Mouse (Mus musculus) small intestine, adult 2 months (tissue): Measurements from ENCODE around the gene Galnt7. TPM values are rescaled to one million over a fixed set of nuclear protein-coding genes. Genes with fewer than 3 reads are reported as not detected.

Source experiments
- H3K27ac ChIP-seq: fragments of 200-500 bp; 2 replicates; pipeline ENCODE4 v1.5.1; 2012; ENCODE audit warnings: low read depth, low read length, control low read depth, inconsistent platforms; ENCODE audit not compliant: insufficient read depth
- H3K27me3 ChIP-seq: fragments of 200-500 bp; 2 replicates; pipeline ENCODE4 v1.6.1; 2012; ENCODE audit warnings: mild to moderate bottlenecking, moderate library complexity, low read length, inconsistent platforms; ENCODE audit not compliant: control insufficient read depth, insufficient read depth
- H3K36me3 ChIP-seq: fragments of 200-500 bp; 2 replicates; pipeline ENCODE4 v1.6.1; 2012; ENCODE audit warnings: mild to moderate bottlenecking, low read length, control low read depth, inconsistent platforms; ENCODE audit not compliant: control insufficient read depth, insufficient read depth
- H3K4me1 ChIP-seq: fragments of 200-500 bp; 2 replicates; pipeline ENCODE4 v1.6.1; 2012; ENCODE audit warnings: low read length, inconsistent platforms, mixed read lengths; ENCODE audit not compliant: control insufficient read depth, insufficient read depth, insufficient read length
- H3K4me3 ChIP-seq: fragments of 200-500 bp; 2 replicates; pipeline ENCODE4 v1.5.1; 2012; ENCODE audit warnings: low read depth, mild to moderate bottlenecking, control low read depth, inconsistent platforms, low read length, moderate library complexity
- CTCF ChIP-seq: fragments of 200-500 bp; IDR thresholded peaks from 2 replicates; pipeline ENCODE4 v1.5.1; 2012; ENCODE audit warnings: low read depth, mild to moderate bottlenecking, control low read depth, inconsistent platforms, low read length, moderate library complexity, mixed read lengths; ENCODE audit not compliant: insufficient replicate concordance, insufficient read length; ENCODE audit errors: extremely low read depth
- POLR2A ChIP-seq: fragments of 200-500 bp; IDR thresholded peaks from 2 replicates; pipeline ENCODE4 v1.6.1; 2012; ENCODE audit warnings: low read depth, mild to moderate bottlenecking, control low read depth, inconsistent platforms, low read length, moderate library complexity
- WGBS: fragments of 180-500 bp; shearing (Covaris S2); methylation state at CpG from one replicate; pipeline ENCODE4 v1.1.7; 2018; 5-methylcytosine and 5-hydroxymethylcytosine counted together
- polyA plus RNA-seq: library from polyadenylated mRNA; depleted of rRNA; stranded (reverse); fragments of >200 nt; gene quantifications from 2 replicates; pipeline ENCODE4 v1.2.3, GENCODE M21; 2012

Galnt7 gene
- polyA plus RNA-seq, 1 experiment = 3.7 TPM

DNA sequence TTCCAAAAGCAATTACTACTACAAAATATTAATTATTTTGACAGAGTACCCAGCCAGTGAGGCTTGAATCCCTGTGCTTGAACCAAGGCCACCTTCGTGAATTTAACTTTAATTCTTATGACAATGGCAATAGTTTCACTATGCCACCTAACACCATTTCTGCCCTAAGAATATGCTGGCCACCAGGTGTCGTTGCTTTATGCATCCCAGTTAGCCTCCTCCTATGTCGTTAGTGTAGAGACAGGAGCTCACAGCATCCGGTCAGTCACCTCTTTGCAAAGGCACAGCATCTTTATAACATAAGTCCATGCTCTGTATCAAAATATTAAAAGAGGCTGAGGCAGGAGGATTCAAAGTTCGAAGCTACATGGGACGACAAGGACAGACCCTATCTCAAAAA is 79.0 kb downstream of the Galnt7 start:
- H3K4me1 ChIP-seq = peaks cover 10% of the 10 kb centered on the region; the same call in 1 of the 2 replicates
- no peak for TF ChIP-seq POLR2A
- TF ChIP-seq CTCF = no peak
- no peaks in the 10 kb centered on the region for H3K27me3 ChIP-seq
- WGBS = 84% methylated on average over 6 of the region's 6 CpGs
- H3K36me3 ChIP-seq = peaks cover 1% of the 10 kb centered on the region; the same call in 1 of the 2 replicates
- H3K4me3 ChIP-seq = no peak overlapping the region
- H3K27ac ChIP-seq = no peak overlapping the region

DNA sequence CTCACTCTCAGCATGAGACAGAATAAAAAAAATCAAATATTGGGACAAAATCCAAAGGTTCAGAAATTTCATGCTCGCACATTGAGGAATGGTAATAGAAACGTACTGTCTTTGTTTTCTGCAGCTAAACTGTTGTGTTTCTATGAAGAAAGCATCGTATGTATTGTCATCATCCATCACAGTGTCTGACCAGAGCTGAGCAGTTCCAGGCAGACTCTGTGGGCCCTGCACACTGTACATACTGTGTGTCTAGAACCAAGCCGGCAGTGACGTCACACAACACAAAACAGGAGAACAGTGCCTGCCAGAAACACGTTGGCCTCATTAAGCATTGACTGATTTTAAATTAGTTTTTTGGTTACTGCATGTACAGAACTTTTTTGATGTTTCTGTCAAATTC is 82.9 kb downstream of the Galnt7 start:
- Histone ChIP-seq H3K4me3 (no peak overlapping the region), H3K4me1 (no peaks in the 10 kb centered on the region), H3K27ac (no peak overlapping the region), H3K36me3 (peaks cover 4% of the 10 kb centered on the region; the same call in 1 of the 2 replicates), H3K27me3 (no peaks in the 10 kb centered on the region)
- WGBS = 81% methylated on average over 6 of the region's 6 CpGs
- TF ChIP-seq CTCF (no peak), POLR2A (no peak)

DNA sequence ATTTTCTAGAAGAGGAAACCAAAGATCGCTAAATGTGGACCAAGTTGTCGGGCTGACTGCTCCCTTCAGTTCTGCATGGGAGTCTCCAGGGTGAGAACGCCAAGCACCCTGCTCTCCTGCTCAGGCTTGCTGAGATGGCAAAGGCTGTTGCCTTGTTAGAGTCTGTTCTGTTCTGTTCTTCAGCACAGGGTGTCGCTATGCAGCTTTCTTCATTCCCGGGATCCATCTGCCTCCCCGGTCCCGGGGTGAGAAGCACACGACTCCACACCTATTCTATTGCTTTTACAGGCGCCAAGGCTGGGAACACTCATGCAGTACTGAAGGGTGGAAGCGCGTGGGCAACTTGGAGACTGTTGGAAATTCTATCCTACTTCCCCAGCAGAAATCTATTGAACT is 83.4 kb downstream of the Galnt7 start:
- Histone ChIP-seq H3K4me3 (no peak overlapping the region), H3K4me1 (no peaks in the 10 kb centered on the region), H3K27ac (no peak overlapping the region), H3K27me3 (no peaks in the 10 kb centered on the region), H3K36me3 (peaks cover 4% of the 10 kb centered on the region; the same call in 1 of the 2 replicates)
- no peak for TF ChIP-seq POLR2A
- TF ChIP-seq CTCF = no peak
- 59% methylated on average over 11 of the region's 11 CpGs for WGBS

DNA sequence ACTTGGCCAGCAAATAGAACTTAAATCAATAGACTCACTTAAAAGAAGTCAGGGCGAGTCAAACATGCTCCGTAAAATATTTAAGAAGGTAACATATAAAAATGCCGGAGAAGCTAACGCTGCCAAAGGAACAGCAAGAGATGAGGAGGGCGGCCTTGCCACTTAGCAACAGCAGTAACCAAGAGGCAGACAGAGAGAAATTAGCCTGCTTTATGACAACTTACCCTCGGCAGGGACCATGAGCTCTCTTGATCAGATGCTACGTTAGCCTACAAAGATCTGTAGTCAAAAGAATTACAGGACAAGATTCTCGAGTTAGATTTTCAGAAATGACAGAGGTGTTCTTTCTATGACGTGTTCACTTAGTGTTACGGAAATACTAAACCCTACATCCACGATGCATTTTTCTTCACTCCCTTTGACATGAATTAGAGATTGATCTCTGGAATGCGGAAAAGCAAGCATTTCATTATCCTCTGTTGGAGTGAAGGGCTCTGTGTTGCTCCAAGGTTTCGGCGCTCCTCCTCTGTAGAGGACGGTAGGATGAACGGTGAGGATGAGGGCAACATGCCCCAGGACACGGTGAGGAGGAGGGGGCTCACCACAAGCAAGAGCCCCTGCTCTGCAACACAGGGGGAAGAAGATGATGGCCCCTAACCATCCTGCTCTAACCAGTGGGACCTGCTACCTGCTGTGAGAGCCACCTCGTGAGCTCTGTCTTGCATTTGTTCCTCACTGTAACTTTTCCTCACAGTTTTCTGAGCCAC is 84.0 kb downstream of the Galnt7 start:
- Histone ChIP-seq H3K4me1 (no peaks in the 10 kb centered on the region), H3K36me3 (peaks cover 5% of the 10 kb centered on the region; the same call in 1 of the 2 replicates), H3K4me3 (no peak overlapping the region), H3K27me3 (no peaks in the 10 kb centered on the region), H3K27ac (no peak overlapping the region)
- WGBS = 90% methylated on average over 18 of the region's 18 CpGs
- TF ChIP-seq CTCF = no peak
- TF ChIP-seq POLR2A = no peak

DNA sequence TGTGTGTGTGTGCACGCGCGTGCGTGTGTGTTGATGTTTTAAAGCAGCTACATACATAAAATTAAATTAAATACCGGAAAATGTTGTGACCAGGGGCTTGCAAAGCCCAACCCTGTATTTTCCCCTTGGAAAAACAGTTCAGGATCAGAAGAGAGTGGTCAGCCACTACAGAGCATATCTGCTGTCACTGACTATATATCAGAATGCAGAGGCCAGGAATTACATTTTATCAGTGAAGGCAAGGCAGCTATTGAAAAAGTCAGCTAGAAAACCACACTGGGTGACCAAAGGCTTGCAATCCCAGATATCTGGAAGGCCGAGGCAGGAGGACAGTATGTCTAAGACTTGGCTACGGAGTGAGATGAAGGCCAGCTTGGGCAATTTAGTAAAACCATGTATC is 84.8 kb downstream of the Galnt7 start:
- H3K36me3 ChIP-seq = peaks cover 5% of the 10 kb centered on the region; the same call in 1 of the 2 replicates
- no peak overlapping the region for H3K4me3 ChIP-seq
- no peaks in the 10 kb centered on the region for H3K4me1 ChIP-seq
- H3K27ac ChIP-seq = no peak overlapping the region
- H3K27me3 ChIP-seq = no peaks in the 10 kb centered on the region
- 94% methylated on average over 7 of the region's 7 CpGs for WGBS
- TF ChIP-seq POLR2A = no peak
- TF ChIP-seq CTCF = no peak

DNA sequence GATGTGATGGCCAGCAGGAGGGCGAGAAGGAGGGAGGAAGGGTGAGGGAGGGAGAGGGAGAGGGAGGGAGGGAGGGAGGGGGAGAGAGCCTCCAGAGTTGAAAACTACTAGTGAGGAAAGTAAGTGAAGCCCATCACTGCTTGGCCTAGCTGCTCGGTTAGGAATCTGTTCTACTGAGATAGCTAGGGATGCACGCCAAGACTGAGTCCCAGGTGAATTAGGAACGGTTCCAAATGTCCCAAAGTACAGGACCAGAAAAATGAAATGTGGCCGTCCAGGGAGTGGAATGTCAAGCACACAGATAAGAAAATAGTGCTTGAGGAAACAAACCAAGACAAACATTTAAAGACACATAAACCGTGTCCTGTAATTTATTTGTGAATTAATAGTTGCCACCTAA is 87.8 kb downstream of the Galnt7 start:
- H3K4me3 ChIP-seq = no peak overlapping the region
- H3K4me1 ChIP-seq = no peaks in the 10 kb centered on the region
- WGBS = 32% methylated on average over 6 of the region's 6 CpGs
- H3K36me3 ChIP-seq = peaks cover 4% of the 10 kb centered on the region; the same call in 1 of the 2 replicates
- TF ChIP-seq POLR2A (no peak), CTCF (no peak)
- no peak overlapping the region for H3K27ac ChIP-seq
- H3K27me3 ChIP-seq = no peaks in the 10 kb centered on the region

DNA sequence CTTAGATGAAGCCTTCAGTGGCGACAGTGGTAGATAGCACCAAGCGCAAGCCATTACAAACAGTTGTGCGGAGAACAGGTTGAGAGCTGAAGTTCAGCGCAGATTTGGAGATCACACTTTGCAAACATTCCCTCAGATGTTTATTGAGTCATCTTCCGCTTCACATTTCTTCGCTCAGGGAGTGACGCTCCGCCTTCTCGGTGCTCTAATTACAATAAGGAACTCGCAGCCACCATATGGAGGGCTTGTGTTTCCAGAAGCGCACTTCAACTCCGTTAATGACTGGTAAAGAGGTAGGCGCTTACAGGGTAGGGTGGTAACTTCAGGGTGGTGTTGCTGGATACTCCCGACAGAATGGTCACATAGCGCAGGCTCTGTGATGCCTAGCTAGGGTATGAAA is 89.1 kb downstream of the Galnt7 start:
- H3K27me3 ChIP-seq = no peaks in the 10 kb centered on the region
- no peaks in the 10 kb centered on the region for H3K4me1 ChIP-seq
- no peak overlapping the region for H3K27ac ChIP-seq
- H3K36me3 ChIP-seq = peaks cover 4% of the 10 kb centered on the region; the same call in 1 of the 2 replicates
- no peak for TF ChIP-seq CTCF
- no peak for TF ChIP-seq POLR2A
- H3K4me3 ChIP-seq = no peak overlapping the region
- WGBS = 83% methylated on average over 15 of the region's 15 CpGs
